Mouse (Mus musculus) retina, adult 2 months (tissue): ENCODE measurements around the gene Gm17359.

Experiments used
- DNase-seq: peaks from one replicate; pipeline ENCODE4 v3.0.0-alpha.2; 2012; ENCODE audit warnings: low read depth, low spot score

Gene Gm17359

DNA sequence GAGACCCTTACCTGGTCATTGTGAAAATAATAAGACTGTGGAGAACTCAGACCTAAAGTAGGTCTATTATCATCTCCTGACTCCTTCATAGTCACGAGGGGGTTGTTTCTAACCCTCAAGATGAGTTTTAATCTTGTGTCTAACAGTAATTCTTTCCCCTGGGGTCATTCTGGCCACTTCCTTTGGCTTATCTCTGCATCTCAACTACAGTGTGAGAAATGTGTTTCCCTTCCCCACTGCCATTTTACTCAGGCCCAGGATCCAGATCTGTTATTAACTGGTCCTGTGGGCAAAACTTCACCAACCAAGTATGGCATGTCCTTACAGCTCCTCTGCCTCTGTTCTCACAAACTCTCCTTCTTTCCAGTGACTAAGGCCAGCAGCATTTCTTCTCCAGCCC, 12.8 kb downstream of the Gm17359 start:
- no peak for DNase-seq

DNA sequence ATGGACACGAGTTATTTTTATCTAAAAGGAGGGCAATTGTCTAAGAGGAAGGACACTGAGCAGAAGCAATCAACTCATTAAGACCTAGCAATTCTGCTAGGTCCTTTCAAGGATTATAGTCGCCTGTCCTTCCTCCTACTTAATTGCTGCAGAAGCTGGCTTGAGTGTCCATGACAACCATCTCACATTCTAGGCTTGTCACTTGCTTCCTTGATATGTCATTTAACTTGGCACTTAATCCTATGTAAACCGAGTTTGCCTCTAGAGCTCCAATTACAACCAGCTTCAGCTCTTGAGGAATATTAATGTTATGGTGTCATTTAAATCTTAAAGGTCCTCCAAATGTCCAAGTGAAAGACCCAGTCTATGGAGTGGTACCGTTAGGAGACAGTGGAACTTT, 22.3 kb downstream of the Gm17359 start:
- no peak for DNase-seq

DNA sequence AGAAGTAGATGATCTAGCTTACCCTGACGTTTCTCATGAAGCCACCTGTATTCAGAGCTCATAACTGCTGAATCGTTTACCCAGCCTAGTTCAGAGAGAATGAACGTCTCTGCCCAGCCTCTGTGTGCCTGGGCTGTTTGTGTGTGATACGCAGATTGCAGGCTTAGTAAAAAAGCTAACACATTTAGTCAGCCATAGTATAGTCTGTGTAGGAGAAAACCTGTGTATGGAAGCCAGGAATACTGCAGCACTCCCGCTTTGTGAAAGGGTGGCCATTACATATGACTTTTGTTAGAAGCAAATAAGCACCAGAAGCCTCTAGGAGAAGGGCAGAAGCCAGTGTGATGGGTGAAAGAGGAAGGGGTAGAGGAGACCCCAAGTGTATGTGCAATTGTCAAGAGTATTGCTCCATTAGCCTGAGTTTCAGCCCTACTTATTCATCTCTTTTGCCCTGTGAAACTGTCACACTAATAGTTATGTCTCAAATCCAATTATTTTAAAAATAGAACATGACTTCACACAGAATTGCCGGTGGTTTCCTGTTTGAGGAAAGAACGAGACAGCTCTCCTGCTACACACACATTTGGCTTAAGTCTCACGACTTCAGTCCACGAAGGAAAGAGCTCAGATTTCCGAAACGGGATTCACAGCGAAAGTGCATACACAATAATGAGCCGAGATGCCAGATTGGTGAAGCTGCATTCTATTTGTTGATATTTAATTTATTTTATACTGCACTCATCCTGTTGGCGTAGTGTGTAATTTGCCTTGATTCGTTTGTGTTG, 24.0 kb downstream of the Gm17359 start:
- DNase-seq, result no peak

DNA sequence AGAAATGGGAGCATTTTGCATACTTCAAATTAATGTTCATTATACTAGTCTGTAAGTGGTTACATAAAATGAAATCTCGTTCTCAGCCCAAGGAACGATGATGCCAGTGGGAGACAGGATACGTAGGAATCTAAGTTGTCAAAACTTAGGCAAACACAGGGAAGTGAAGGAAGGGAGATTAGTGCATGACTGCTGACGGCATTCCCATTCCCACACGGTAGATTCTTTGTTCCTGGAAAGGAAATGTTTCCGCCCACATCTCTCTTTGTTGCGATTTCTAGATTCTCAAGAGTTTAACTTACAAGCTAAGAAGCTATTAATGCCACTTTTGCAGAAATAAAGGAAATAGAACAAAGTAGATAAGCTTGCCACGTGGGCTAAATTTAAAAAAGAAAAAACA, 29.6 kb downstream of the Gm17359 start:
- DNase-seq, result no peak

DNA sequence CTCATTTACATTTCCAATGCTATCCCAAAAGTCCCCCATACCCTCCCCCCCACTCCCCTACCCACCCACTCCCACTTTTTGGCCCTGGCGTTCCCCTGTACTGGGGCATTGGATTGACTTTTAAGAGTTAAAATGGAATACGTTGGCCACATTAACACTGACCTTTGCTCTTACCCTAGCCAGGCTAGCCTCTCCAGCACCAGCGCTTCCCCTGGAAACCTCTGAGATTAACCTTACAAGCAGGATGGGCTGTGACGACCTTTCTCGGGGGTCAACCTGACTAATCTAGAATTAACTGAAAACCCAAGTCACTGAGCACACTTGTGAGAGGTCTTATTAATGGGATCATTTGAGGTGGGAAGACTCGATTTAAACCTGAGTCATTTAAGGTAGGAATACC, 31.8 kb downstream of the Gm17359 start:
- no peak for DNase-seq

DNA sequence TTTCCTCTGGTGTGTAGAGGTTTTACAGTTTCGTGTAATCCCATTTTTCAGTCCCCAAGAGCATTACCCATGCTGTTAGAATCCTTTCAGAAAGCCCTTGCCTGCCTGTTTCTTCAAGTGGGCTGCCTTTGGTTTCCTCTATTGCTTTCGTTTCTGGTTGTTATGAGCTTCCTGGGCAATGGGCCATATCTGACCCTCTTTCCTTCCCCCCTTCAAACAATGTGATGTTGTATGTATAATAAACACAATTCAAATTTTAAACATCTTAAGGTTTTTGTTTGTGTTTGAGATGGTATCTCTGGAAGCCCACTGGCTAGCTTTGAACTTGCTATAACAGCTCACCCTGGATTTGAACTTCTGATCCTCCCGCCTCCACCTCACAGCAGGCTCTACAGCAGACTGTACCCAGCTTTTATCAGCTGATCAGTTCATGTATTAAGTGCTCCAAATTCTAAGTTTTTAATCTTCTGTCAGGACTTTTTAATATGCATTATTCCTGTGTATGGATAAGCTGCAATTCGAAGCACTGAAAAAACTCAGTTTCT, 34.0 kb downstream of the Gm17359 start:
- no peak for DNase-seq

DNA sequence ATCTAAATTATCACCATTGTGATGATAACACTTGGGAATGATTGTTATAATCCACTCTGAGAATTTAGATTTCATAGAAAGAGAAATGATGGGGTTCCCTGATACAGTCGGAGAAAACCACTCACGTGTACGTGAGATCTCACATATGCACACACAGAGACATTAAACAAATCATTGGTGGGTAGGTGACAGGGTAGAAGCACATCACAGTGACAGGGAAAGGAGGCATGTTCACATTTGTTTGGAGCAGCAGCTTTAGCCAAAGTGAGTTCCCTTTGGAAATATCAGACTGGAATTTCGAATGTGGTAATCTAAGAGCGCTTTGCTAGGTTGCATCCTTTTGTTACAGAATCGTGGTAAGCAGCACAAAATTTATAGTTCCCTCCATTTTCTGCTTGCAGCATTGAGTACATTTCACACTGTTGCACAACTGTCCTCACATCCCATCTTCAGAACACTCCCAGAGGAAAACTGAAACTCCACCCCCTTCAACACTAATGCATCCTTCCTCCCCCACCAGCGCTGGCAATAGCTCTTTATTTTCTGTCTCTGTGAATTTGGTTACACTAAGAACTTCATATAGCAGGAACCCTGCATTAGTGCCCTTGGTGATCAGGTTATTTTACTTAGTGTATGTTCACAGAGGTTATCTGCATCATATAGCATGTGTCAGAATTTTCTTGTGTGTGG, 35.2 kb downstream of the Gm17359 start:
- no peak for DNase-seq

DNA sequence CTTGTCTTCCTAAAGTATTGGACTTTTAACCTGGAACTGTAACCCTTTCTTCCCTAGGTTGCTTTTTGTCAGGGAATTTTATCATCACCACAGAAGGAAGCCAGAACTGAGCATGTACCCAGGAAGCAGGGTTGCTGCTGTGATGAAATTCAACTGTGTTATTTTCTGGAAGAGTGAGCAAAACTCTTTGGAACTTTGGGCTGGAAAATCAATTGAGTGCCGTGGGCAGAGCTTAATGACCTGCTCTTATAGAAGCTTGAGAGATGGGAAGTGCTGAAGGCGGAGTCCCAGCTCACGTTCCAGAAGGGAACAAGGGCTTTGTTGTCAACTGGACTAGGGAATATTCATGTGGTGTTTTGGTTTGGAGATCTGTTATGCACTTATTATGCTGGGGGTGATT, 37.5 kb downstream of the Gm17359 start:
- no peak for DNase-seq

DNA sequence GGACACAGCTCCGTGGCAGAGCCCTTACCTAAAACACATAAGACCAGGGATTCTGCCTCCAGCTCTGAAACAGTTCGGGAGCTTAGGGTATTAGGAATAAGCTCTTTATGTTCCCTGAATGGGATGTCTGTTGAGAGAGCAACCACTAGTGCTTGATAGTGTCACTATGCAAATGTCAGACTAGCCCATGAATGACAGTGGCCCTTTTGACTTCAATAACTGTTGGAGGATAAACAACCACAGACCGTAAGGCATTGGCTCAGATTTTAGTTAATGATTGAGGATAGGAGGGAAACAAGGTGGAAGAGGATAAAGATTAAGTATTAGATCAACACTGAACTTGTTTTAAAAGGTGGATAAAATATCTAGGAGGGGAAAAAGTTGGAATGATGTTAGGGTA, 41.6 kb downstream of the Gm17359 start:
- peak; percentile 25 for DNase-seq

DNA sequence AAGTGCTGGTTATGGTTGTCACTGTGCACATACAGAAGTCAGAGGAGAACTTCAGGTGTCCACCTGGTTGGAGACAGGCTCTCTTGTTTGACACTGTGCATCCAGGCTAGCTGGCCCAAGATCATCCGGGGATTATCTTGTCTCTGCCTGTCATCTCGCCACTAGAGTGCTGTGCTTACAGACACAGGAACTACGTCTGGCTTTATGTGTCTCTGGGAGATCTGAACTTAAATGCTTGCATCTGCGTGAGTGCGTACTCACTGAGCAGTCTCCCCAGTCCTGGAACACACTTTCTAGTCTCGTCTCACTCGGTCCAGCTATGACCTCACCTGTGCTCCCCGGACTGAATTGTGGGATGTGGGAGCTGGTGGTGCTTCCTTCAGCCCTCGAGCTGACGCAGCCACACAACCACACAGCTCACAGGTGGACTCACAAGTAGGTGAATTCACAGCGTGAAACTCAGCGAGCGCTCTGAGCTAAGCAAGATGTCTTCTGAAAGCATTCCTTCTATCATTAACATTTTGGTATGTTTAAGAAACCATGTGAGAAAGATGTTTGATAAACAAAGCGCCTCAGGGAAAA, 42.9 kb downstream of the Gm17359 start:
- DNase-seq, result no peak

DNA sequence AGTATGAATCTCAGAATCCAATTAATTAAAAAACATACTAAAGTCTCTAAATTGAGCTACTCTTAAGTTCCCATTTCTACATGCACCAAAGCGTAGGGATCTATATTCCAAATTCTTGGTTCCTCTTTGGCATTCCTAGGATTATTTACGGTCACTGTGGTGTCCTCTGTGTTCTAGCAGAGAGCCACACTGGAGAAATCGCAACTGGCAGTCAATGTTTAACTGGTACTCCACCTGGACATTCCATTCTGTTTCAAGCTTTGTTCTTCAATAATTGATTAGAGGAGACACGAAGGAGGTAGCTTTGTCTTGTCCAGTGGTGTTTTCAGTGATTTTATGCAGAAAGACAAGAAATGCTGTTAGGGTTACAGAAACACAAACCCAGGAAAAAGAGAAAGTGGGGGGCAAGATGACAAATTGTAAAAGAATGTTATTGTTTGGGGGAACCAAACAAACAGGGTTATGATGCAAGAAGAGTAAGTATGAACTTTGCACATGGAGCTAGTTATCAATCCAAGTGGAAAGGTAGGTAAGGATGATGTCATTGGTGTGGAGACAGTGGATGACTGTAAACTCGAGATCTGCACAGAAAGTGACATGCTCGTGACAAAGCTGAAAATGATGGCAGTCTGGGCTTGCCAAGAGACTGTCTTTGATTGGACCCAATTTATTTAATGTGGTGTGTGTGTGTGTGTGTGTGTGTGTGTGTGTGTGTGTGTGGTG, 43.6 kb downstream of the Gm17359 start:
- no peak for DNase-seq

DNA sequence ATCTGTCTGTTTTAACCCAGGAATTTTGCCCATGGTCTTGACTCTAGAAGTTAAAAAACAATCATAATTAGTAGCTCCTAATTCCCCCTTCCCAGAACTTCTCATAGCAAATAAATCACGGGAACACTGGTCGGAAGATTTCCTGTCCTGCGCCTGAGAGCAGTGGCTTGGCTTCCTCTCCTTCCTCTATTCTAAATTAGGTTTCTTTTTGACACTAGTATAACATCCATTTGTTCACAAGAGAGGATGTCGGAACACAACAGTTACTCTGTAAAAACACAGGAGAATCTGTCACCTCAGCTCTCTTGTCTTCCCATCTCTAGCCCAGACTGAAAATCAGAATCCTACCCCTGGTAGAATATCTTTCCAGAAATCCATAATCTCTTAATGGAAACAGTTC, 44.9 kb downstream of the Gm17359 start:
- DNase-seq, result no peak

DNA sequence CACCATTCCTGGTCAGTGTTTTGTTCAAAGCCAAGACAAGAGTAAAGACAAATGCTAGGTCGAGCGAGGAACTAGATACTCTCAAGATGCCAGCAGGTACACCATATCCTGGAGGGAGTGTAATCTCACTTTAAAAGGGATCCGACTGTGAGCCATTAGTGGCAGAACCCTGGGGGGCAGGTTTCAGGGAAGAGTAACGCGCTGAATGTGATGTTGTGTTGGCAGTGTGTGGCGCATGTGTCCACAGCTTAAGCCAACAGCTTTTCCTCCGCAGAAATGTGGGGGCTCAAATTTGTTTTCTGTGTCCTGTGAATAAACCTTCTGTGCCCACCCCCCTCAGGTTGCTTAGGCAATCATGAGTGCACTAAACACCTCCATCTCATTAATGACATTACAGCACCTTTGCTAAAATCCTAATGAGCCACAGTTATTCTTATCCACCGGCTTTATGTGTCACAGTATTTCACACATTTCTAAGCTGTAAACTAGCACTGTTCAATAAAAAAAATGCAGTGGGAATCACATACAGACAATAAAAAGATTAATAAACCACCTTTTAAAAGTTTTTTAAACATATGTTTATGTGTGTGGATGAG, 49.1 kb downstream of the Gm17359 start:
- DNase-seq, result no peak

DNA sequence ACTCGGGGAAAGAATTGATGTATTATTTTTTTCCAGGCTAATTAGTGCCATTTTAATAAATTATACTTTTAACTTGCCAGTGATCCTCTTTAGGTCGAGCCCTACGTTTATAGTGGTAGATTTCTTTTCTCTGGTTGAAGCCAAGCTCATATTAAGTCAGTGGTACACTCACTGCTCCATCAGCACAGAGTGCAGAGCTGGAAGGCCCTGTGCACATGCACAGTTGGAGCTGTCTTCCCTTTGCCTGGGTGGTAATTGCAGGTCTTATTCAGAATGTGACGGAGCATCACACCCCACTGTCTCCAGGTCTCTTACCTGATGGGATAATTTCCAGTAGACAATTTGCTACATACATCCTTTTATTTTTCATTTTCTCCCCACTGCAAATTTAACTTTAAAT, 52.6 kb downstream of the Gm17359 start:
- no peak for DNase-seq

DNA sequence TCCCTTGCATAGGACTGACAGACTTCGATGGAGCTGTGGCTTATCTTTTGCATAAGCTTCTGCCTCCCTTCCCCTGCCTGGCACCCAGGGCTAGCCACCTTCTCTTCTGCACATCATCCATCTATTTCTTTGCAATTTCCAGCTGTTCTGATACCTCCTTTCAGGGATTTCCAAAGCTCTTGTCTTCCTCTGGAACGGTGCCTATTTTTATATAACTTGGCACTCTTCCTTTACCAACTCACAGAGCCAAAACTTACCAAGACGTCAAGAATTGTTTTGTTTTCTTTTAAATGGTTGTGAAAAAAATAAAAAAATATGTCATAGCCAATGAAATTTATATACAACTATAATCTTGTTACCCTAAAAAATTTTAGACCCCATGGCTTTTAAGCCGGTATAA, 64.1 kb downstream of the Gm17359 start:
- no peak for DNase-seq

DNA sequence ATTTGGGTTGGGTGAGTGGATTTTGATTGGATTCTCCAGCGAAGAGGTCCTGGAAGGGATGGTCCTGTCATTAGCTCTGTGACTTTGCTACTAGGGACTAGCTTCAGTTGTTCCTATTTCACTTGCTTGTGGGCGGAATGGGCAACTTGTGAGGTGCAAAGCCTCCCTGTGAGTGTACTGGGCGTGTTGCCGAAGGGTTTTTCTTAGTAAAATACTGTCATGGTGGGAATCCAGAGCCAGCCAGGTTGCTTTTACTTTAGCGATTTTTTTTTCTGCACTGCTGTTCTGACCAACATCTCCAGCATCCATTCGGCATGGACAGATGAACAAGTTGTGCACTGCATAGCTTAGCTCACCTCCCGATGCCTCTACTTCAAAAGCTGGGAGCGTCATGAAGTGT, 65.6 kb downstream of the Gm17359 start:
- no peak for DNase-seq

DNA sequence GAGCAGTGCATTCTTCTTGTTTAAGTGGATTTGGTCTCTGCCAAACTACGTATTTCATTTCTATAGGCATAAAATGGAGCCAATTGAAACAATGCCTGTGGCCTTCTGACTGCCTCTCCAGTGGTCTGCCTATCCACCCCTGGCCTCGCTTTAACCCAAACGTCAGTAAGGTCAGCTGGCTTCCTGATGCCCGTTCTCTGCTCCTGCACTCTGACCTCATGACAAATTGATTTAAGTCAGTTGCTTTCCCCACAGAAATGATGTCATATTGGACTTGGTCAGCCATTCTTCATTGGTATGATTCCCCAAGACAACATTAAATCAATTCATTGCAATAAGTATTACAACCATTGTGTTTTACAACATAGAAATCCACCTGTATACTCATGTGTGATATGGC, 72.1 kb downstream of the Gm17359 start:
- DNase-seq, result no peak

DNA sequence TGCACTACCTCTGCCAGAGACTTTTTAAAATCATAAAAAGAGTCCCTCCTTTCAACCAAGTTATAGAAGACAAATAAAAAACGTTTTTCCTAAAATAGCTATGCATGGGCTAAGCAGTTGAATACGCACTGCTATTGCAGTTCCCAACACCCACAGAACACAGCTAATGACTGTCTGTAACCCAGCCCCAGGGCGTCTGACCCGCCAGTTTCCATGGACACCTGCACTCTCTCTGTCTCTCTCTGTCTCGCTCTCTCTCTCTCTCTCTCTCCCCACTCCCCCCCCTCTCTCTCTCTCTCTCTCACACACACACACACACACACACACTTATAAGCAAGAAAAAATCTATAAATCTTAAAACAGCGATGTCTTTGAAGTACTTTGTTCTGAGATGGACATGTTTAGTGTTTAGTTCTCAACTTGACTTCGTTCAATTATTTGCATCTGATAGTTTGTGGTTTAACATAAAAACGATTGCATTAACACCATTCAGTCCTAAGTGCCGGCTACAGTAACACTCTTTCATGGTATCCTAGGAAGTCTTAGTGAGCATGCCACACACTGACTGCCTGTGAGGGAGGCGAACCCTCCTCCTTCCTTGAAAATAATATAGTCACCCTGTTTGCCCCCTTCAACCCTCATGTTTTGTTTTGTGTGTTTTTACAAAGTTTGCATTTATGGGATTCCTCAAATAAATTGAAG, 73.6 kb downstream of the Gm17359 start:
- no peak for DNase-seq

DNA sequence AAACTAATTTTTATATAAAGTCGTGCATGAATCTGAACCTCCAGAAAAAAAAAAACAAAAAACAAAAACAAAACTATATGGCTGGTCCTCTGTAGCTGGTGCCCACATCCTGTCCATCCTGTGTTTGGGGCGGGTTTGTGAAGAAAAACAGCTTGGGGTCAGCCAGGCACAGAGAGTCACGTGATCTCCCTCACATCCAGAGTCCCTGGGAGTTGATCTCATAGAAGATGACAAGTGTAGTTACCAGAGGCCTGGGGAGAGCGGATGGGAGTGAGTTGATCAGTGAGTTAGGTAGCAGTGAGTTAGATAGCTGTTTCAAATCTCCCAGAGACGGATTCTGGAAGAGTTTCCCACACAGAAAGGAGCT, 74.2 kb downstream of the Gm17359 start:
- DNase-seq, result no peak

DNA sequence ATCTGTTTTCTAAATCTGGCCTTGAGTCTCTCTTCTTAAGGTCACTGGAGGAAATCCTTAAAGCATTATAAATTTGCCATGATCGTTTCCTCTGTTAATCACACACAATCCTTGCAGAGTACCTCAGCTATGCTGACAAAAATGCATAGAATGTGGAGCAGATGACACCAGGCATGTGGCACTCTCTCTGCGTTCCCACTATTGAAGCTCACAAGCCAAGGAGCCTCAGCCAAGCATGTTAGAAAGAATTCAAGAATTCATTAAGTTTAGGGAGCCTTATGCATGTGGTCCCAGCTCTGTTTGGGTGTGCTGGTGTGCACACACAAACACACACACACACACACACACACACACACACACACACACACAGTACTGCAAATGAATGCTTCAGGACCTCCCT, 75.2 kb downstream of the Gm17359 start:
- DNase-seq, result no peak

DNA sequence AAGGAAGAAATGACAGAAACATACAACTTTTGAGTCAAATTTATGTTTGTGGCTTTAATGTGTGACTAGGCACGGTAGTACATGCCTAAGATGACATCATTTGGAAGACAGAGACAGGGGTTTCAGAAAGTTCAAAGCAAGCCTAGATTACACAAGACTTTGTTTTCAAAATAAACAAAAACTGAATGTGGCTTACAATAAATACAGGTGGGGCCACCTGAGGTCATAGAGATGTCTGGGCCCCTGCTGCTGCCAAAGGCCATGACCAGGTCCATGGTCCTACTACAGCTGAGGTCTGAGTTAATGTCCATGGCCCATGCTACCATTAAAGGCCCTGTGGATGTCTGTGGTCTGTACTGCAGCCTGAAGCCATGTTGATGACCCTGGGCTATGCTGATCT, 77.0 kb downstream of the Gm17359 start:
- DNase-seq, result no peak
